Mouse (Mus musculus) cerebellum, adult 2 months (tissue): ENCODE results near the gene Anxa6. TPM values are rescaled to one million over a fixed set of nuclear protein-coding genes. Genes with fewer than 3 reads are reported as not detected.

Experiments used
- DNase-seq, 2 experiments: peaks; one replicate each; pipeline ENCODE4 v3.0.0; 2021
- H3K27ac ChIP-seq: fragments of 200-500 bp; 2 replicates; pipeline ENCODE4 v1.5.1; 2012; ENCODE audit warnings: low read length, control low read depth, inconsistent platforms; ENCODE audit not compliant: insufficient read depth
- H3K27me3 ChIP-seq: fragments of 200-500 bp; 2 replicates; pipeline ENCODE4 v1.6.1; 2012; ENCODE audit warnings: inconsistent platforms, mild to moderate bottlenecking, low read length, moderate library complexity; ENCODE audit not compliant: control insufficient read depth, insufficient read depth
- H3K4me1 ChIP-seq: fragments of 200-500 bp; 2 replicates; pipeline ENCODE4 v1.6.1; 2011; ENCODE audit warnings: low read length; ENCODE audit not compliant: control insufficient read depth, insufficient read depth
- H3K4me3 ChIP-seq: fragments of 200-500 bp; replicated peaks from 2 replicates; pipeline ENCODE3; 2011; ENCODE audit warnings: mild to moderate bottlenecking, low read depth, low read length, control low read depth; ENCODE audit not compliant: insufficient read depth
- CTCF ChIP-seq: fragments of 200-500 bp; IDR thresholded peaks from 2 replicates; pipeline ENCODE4 v1.5.1; 2011; ENCODE audit warnings: low read depth, mild to moderate bottlenecking, control low read depth, low read length, moderate library complexity, borderline replicate concordance; ENCODE audit not compliant: insufficient read depth
- POLR2A ChIP-seq: fragments of 200-500 bp; IDR thresholded peaks from 2 replicates; pipeline ENCODE4 v1.6.1; 2011; ENCODE audit warnings: low read length, control low read depth, borderline replicate concordance; ENCODE audit not compliant: insufficient read depth
- WGBS: fragments of 180-500 bp; shearing (Covaris S2); methylation state at CpG from one replicate; pipeline ENCODE4 v1.1.7; 2018; 5-methylcytosine and 5-hydroxymethylcytosine counted together
- polyA plus RNA-seq: library from polyadenylated mRNA; depleted of rRNA; stranded (reverse); fragments of >200 nt; gene quantifications from 2 replicates; pipeline ENCODE4 v1.2.3, GENCODE M21; 2012

The Anxa6 gene
- polyA plus RNA-seq, 1 experiment, result 131 TPM

GRCm38 (mm10) chr11:54988754-54989349 is 44.4 kb downstream of the Anxa6 start:
- H3K27me3 ChIP-seq, result no peaks in the 10 kb centered on the region
- DNase-seq, result no peak
- H3K4me1 ChIP-seq, result no peaks in the 10 kb centered on the region
- no peak overlapping the region for H3K4me3 ChIP-seq
- no peak overlapping the region for H3K27ac ChIP-seq
- TF ChIP-seq POLR2A, result no peak
- TF ChIP-seq CTCF, result no peak
- 78% methylated on average over 8 of the region's 8 CpGs for WGBS

GRCm38 (mm10) chr11:54987974-54988373 is 45.3 kb downstream of the Anxa6 start:
- peak in 1 of 2 experiments; percentile 30 for DNase-seq
- H3K27me3 ChIP-seq, result no peaks in the 10 kb centered on the region
- no peak overlapping the region for H3K4me3 ChIP-seq
- 97% methylated on average over 1 of the region's 1 CpGs for WGBS
- H3K27ac ChIP-seq, result no peak overlapping the region
- TF ChIP-seq POLR2A, result no peak
- TF ChIP-seq CTCF, result peak; percentile 65
- H3K4me1 ChIP-seq, result no peaks in the 10 kb centered on the region

GRCm38 (mm10) chr11:54985086-54985485 is 48.2 kb downstream of the Anxa6 start:
- no peak overlapping the region for H3K4me3 ChIP-seq
- DNase-seq, result no peak
- no peak for TF ChIP-seq CTCF
- no peak for TF ChIP-seq POLR2A
- no peaks in the 10 kb centered on the region for H3K4me1 ChIP-seq
- 74% methylated on average over 3 of the region's 3 CpGs for WGBS
- no peaks in the 10 kb centered on the region for H3K27me3 ChIP-seq
- H3K27ac ChIP-seq, result no peak overlapping the region

GRCm38 (mm10) chr11:54984581-54984980 is 48.7 kb downstream of the Anxa6 start:
- no peaks in the 10 kb centered on the region for H3K4me1 ChIP-seq
- TF ChIP-seq POLR2A (no peak), CTCF (no peak)
- H3K27ac ChIP-seq, result no peak overlapping the region
- no peak overlapping the region for H3K4me3 ChIP-seq
- no peak for DNase-seq
- H3K27me3 ChIP-seq, result no peaks in the 10 kb centered on the region
- 63% methylated on average over 4 of the region's 4 CpGs for WGBS

- Histone ChIP-seq H3K4me3 (no peak overlapping the region), H3K27me3 (no peaks in the 10 kb centered on the region), H3K4me1 (no peaks in the 10 kb centered on the region), H3K27ac (no peak overlapping the region)
- TF ChIP-seq POLR2A, result no peak
- TF ChIP-seq CTCF, result peak; percentile 58; the same call in 1 of the 2 replicates
- WGBS, result under 1% methylated on average over 6 of the region's 6 CpGs
- DNase-seq, result peak; percentile 61 to 78
These were observed 49.2 kb downstream of the Anxa6 start for GRCm38 (mm10) chr11:54984085-54984484.

- DNase-seq, result no peak
- Histone ChIP-seq H3K27me3 (no peaks in the 10 kb centered on the region), H3K4me1 (no peaks in the 10 kb centered on the region), H3K27ac (no peak overlapping the region), H3K4me3 (no peak overlapping the region)
- 81% methylated on average over 6 of the region's 6 CpGs for WGBS
- no peak for TF ChIP-seq POLR2A
- no peak for TF ChIP-seq CTCF
These were observed 50.7 kb downstream of the Anxa6 start for GRCm38 (mm10) chr11:54982520-54982919.

GRCm38 (mm10) chr11:54981630-54982029 is 51.6 kb downstream of the Anxa6 start:
- TF ChIP-seq CTCF (no peak), POLR2A (no peak)
- 35% methylated on average over 4 of the region's 4 CpGs for WGBS
- Histone ChIP-seq H3K4me3 (no peak overlapping the region), H3K4me1 (no peaks in the 10 kb centered on the region), H3K27ac (no peak overlapping the region), H3K27me3 (no peaks in the 10 kb centered on the region)
- DNase-seq, result no peak

GRCm38 (mm10) chr11:54977385-54977937 is 55.8 kb downstream of the Anxa6 start:
- H3K4me3 ChIP-seq, result no peak overlapping the region
- WGBS, result 67% methylated on average over 6 of the region's 6 CpGs
- TF ChIP-seq POLR2A (no peak), CTCF (no peak)
- H3K27ac ChIP-seq, result no peak overlapping the region
- DNase-seq, result no peak
- peaks cover 3% of the 10 kb centered on the region for H3K4me1 ChIP-seq
- no peaks in the 10 kb centered on the region for H3K27me3 ChIP-seq
